Mouse (Mus musculus): Measurements from ENCODE around the gene Fam162a.
"Not testable (repeated sequence)": the region's sequence is repeated elsewhere in the genome, so short reads cannot be mapped to it uniquely, and the experiment has no call there.

The Fam162a gene
- long read RNA-seq, experiment 1, transcript Fam162a-201 (5 exons, 718 nt): major isoform, 92 of 97 reads
- long read RNA-seq, experiment 1, partial matches to known transcripts: 0 of 97 reads
- long read RNA-seq, experiment 1, other reads (novel, unspliced or antisense): 5 of 97 reads
- long read RNA-seq, experiment 2, transcript Fam162a-201 (5 exons, 718 nt): major isoform, 93 of 106 reads
- long read RNA-seq, experiment 2, partial matches to known transcripts: 0 of 106 reads
- long read RNA-seq, experiment 2, other reads (novel, unspliced or antisense): 12 of 106 reads

DNA sequence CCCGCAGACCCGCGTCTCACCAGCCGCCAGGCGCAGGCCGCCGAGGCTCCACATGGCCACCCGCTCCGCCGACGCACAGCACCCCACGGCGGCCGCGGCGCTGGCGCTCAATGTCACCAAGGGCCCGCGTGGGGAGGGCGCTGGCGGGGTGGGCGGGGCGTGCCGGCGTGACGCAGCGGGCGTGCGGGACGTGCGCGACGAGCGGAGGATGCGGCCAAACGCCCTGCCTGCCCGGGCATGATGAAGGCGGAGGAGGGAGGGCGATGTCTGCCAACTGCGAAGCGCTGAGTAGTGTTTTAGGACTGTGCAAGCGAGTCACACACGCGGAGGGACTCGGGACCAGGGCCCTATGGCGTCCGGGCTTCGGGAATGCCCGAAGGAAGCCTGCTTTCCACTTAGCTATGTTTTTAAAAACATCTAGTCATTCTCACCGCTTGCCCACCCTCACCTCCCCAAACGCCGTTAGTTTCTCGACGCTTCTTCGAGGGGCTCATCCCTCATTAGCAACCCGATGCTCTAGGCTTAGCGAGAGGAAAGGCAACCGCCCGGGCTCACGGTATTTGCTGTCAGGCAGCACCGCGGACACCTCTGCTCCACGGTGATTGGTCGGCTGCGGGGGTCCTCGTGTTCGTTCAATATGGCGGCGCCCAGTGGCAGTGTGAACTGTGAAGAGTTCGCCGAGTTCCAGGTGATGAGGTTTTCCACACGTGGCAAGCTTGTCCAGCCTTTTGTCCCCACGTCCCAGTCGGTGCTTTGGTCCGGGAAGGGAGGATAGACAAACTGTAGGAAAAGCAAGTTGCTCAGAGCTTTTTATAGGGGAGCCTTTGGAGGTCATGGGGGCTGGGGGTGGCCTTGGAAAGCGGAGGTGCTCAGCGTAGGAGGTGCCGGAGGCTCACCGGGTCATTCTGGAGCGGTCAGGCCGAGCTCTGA, at the start of gene Fam162a, which contains the start of gene Ccdc58:
Gene Fam162a, minus strand, starts transcription at position 145 of the 930 bp plus-strand sequence.
Gene Ccdc58, plus strand, starts transcription at position 236 of the 930 bp plus-strand sequence.
- intact Hi-C loops (cut with DNase I): loop anchor here (5.0 to 10.0 kb wide), 2 partner anchors 89 to 1803 kb away; no protein-coding TSS in a partner anchor

- intact Hi-C loops (cut with DNase I): not testable (repeated sequence)
Measured at GRCm38 (mm10) chr16:36115751-36116150, 44.4 kb upstream of the Fam162a start.

GRCm38 (mm10) chr16:36111486-36111885, 40.1 kb upstream of the Fam162a start:
- intact Hi-C loops (cut with DNase I): not testable (repeated sequence)

DNA sequence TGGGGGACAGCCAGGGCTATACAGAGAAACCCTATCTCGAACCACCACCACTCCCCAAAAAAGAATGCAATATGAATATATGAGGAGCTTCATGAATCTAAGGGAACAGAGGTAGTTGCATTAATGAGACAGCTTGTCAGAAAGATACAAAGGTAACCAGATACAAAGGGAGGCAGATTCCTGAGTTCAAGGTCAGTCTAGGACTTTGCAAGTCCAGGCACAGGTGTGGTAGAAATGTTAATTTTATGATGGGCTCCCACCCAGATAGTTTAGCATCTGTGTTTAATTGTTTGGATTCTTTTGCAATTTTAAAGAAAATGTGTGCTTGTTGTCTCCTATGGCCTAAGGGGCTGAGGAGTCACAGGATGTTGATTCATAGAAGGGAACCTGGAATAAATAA, 30.8 kb upstream of the Fam162a start:
- intact Hi-C loops (cut with DNase I): no loop called here

DNA sequence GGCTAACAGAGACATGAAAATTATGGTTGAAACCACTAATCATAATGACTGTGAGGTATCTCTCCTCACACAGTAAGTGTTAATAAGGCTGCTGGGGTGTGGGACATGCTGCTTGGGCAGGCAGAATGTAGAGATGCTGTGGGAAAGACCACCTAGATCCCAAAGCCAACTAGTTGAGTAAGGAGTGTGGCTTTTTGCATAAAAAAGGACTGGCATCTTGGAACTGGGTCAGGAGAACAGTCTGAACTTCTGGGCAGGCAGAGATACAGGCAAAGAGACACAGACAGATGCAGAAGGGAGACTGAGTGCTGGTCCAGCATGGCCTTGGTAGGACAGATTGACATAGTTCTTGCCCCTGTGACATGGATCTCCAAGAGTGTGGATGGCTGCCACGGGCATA, 30.1 kb upstream of the Fam162a start:
- intact Hi-C loops (cut with DNase I): no loop called here

DNA sequence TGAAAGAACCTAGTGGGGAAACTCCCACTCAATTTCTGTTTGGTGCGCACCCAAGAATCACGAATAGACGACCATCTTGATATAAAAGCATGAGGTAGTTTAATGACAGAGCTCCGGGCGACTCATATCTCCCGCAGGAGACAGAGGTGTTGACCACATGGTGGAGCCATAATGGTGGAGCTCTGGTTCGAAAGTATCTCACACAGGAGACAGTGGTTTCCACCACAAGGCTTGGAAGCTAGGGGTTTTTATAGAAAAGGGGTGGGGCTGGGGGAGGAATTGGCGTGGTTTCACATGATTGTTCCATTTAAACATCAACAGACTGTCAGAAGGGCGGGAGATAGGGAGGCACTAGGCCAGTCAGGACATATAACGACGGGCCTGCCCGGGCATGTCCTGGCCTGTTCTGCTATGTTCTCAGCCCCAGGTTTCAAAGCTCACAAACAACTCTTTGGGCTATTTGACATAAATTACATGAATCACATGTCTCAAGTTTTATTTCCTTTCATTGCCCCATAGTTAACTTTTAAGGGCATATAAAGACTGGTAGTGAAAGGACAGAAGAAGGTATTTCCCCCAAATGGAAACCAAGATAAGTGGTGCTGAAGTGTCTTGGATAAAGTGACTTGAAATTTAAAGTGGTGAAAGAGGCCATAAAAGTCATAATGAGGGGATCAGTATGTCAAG, 26.6 kb upstream of the Fam162a start:
- intact Hi-C loops (cut with DNase I): not testable (repeated sequence)

DNA sequence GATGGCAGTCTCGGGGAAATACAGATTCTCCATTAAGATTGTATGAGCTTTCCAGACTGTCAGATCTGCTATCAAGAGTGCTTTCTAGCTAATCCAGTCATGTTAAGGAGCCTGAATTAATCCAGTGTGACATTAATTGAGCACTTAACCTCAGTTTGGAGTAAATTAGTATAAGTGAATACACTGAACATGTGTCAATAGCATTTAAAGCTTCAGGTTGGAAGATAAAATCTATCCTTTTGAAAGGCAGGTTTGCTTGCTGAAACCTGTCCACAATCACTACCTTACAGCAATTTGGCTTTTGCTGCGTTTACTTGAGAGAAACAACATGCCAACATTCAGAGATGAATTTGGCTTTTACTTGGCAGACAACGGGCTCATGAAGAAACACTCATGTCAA, 22.7 kb upstream of the Fam162a start:
- intact Hi-C loops (cut with DNase I): no loop called here

- intact Hi-C loops (cut with DNase I): no loop called here
Measured at GRCm38 (mm10) chr16:36090785-36091509, 19.6 kb upstream of the Fam162a start.

GRCm38 (mm10) chr16:36089850-36090616, 18.6 kb upstream of the Fam162a start:
- intact Hi-C loops (cut with DNase I): no loop called here

DNA sequence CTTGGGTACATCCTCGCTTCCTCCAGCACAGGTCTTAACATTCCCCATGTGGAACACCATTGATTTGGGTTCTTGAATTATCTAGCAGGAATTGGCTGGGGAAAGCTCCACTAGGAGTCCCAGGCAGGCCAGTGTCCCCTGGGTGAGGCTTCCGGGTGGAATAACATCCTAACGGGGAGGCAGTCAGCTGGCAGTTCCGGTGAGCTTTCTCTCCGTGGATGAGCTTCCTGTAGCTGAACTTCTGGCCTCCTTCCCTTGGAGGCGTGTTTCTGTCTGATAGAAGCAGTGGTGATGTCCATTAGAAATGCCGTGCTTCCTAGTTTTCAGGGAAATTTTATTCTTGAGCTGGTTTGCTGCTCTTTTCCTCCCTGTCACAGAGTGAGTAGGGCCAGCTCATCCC, 17.7 kb upstream of the Fam162a start:
- intact Hi-C loops (cut with DNase I): no loop called here

DNA sequence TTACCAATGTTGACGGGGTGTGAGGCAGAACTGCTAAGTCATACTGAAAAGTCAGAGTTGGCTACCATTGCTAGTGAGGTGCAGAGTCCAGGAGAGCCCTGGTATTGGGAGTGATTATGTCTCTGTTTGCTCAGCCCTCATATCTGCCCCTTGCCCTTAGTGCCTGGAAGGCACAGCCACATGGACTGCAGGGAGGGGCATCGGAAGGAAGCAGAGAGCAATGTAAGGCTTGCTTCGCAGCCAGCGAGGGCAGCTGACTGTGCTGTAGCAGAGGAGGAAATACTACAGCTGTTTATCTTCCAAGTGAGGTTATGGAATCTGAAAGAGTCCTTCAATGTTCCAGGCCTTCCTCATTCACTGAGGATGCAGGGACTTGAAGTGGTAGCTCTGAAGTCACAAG, 16.5 kb upstream of the Fam162a start:
- intact Hi-C loops (cut with DNase I): no loop called here

GRCm38 (mm10) chr16:36079916-36080315, 8.5 kb upstream of the Fam162a start:
- intact Hi-C loops (cut with DNase I): loop anchor here (10.0 kb wide), 1 partner anchor 1795 kb away; no protein-coding TSS in a partner anchor

GRCm38 (mm10) chr16:36074772-36075171, 3.4 kb upstream of the Fam162a start:
- intact Hi-C loops (cut with DNase I): loop anchor here (5.0 to 10.0 kb wide), 2 partner anchors 92 to 1800 kb away; no protein-coding TSS in a partner anchor

DNA sequence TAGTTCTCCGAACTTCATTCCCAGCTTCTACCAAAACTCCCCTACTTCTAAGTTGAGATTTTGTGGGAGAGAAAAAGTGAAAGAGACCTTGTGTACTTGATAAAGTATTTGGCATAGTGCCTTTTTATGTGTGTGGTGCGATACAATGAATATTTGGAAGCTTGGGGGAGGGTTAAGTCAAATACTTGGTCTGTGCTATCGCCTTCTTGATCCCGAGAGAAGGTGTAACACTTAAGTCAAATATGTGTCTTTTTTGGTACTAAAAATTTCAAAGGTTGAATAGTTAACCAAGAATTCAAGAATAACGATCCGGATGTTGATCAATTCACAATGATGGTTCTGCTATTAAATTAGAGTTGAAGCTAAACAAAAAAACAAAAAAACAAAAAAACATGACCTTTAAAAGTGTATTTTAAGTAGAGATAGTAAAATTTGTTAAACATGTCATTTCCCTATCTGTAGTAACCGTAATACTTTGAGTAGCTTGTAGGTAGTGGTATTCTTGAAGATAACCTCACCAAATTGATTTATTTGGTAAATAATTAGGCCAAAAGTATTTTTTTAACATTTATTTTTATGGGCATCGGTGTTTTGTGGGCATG, 1.1 kb upstream of the Fam162a start:
- intact Hi-C loops (cut with DNase I): loop anchor here (5.0 to 10.0 kb wide), 2 partner anchors 90 to 1802 kb away; no protein-coding TSS in a partner anchor

DNA sequence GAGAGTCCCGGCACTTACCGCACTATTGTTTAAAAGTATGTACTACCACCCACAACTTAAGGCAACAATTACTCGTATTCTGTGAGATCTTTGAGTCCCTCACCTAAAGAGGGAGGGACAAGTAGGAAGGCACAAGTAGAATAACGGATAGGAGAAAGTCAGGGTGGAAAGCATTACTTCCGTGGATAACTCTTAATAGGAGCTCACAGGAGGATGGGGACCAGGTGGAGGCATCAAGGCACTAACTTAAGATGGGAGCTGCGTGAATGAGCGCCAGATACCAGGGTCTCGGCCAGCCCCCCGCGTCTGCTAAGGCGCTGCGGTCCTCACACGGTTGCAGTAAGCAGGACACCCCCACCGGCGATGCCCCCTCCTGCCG, 334 bp downstream of the Fam162a start:
- intact Hi-C loops (cut with DNase I): loop anchor here (5.0 to 10.0 kb wide), 2 partner anchors 89 to 1804 kb away; no protein-coding TSS in a partner anchor

DNA sequence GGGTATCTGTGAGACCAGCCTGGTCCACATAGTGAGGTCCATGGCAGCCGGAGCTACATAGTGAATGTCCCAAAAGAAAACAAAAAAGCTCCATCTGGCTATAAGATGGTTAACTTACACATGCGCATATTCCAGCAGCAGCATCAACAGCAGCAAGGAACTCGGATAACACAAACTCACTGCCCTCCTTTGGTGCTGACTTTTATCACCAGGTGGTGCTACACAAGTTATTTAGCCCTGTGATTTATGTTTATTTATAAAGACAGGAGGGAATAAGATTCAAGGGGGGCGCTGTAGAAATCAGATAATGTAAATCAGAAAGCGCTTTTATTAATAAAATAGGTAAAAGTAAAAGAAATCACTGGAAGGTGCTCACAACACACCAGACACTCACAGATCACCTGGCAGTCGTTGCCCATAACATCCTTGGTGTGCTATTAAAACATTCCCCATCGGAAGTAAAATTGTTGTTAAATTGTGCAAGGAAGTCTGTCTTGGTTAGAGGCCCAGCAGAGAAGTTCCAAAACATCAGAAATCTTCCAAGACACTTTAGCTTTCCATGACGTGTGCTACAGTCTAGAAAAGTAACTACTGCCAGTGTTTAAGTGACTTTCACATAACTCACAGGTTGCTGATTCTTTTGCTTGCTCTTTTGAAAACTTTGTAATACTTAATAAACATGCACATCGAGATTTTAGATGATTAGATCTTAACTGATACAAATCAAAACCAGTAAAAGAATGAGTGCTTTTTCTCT, 1.4 kb downstream of the Fam162a start:
- intact Hi-C loops (cut with DNase I): loop anchor here (5.0 to 10.0 kb wide), 2 partner anchors 88 to 1805 kb away; no protein-coding TSS in a partner anchor

DNA sequence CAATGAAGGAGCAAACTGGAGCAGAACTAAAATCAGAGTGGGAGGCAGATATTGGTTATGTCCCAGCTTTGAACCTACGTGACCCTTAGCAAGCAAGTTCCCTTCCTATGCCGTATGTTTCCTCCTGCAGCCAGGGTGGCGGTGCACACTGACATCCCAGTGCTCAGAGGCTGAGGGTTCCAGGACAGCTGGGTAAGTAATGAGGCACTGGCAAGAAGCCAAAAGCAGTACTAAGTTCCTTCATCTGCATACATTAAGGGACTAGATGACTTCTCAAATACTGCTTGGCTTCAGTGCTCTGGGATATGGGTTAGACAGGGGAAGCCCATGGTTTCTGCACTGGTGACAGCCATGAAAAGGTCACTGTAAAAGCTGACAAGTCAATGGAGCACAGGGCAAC, 3.0 kb downstream of the Fam162a start:
- intact Hi-C loops (cut with DNase I): no loop called here

DNA sequence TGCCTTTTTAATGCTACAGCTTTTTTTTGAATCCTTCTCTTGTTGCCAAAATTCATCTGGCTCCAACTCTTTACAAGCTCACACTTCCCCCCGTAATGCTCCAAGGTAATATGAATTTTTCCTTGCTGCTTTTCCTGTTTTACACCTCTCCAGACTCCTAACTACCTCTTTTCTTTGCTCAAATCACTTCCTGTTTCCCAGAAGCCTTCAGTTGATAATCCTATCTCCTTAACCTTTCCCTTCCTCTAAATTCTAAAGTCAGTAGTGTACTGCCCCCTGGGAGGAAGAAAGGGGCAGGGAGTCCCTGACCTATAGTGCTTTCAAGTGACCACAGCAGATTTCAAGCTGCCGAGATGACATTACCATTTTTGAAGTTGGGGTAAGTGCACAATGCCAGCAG, 3.7 kb downstream of the Fam162a start:
- intact Hi-C loops (cut with DNase I): no loop called here

GRCm38 (mm10) chr16:36064904-36065303, 6.5 kb downstream of the Fam162a start:
- intact Hi-C loops (cut with DNase I): no loop called here
